Mouse (Mus musculus) liver, embryonic 14.5 days (tissue): ENCODE results near the gene Myo18b.

Experiments
- CTCF ChIP-seq: IDR thresholded peaks from 2 replicates; pipeline ENCODE4 v1.5.1; 2016; ENCODE audit warnings: antibody characterized with exemption, low read depth, control low read depth
- EP300 ChIP-seq: IDR thresholded peaks from 2 replicates; pipeline ENCODE4 v1.6.1; 2016; ENCODE audit warnings: antibody characterized with exemption, low read depth

- TF ChIP-seq CTCF, result no peak
- TF ChIP-seq EP300, result no peak
Observed at GRCm38 (mm10) chr5:112910381-112910780, 14.2 kb upstream of the Myo18b start.
